Mouse (Mus musculus) liver, embryonic 12.5 days (tissue): ENCODE data around the gene Alk. TPM values are rescaled to one million over a fixed set of nuclear protein-coding genes. Genes with fewer than 3 reads are reported as not detected.

Experiments
- ATAC-seq: fragments of 200-750 bp; cut with Nextera tagmentation; 2 replicates; pipeline ENCODE4 v1.8.0; 2017; ENCODE audit warnings: moderate number of reproducible peaks, mild to moderate bottlenecking, moderate library complexity
- H3K27ac ChIP-seq: fragments of 300-500 bp; sonication (generic); 2 replicates; pipeline ENCODE4 v1.5.1; 2016; ENCODE audit warnings: mild to moderate bottlenecking
- H3K27me3 ChIP-seq: fragments of 300-500 bp; sonication (generic); replicated peaks from 2 replicates; pipeline ENCODE4 v1.6.1; 2016; ENCODE audit warnings: mild to moderate bottlenecking, moderate library complexity
- H3K36me3 ChIP-seq: fragments of 300-500 bp; sonication (generic); 2 replicates; pipeline ENCODE4 v1.6.1; 2016; ENCODE audit warnings: mild to moderate bottlenecking, moderate library complexity
- H3K4me1 ChIP-seq: fragments of 300-500 bp; sonication (generic); 2 replicates; pipeline ENCODE4 v1.6.1; 2016
- H3K4me2 ChIP-seq: fragments of 300-500 bp; sonication (generic); 2 replicates; pipeline ENCODE4 v1.6.1; 2016; ENCODE audit warnings: mild to moderate bottlenecking, moderate library complexity
- H3K4me3 ChIP-seq: fragments of 300-500 bp; sonication (generic); 2 replicates; pipeline ENCODE4 v1.5.1; 2016; ENCODE audit warnings: mild to moderate bottlenecking, moderate library complexity
- H3K9ac ChIP-seq: fragments of 300-500 bp; sonication (generic); 2 replicates; pipeline ENCODE4 v1.6.1; 2016; ENCODE audit warnings: mild to moderate bottlenecking, moderate library complexity
- H3K9me3 ChIP-seq: fragments of 300-500 bp; sonication (generic); replicated peaks from 2 replicates; pipeline ENCODE4 v1.6.1; 2016; ENCODE audit warnings: mild to moderate bottlenecking, moderate library complexity
- WGBS: fragments of 180-500 bp; shearing (Covaris S2); methylation state at CpG from one replicate; pipeline ENCODE4 v1.1.7; 2016; ENCODE audit not compliant: insufficient replicate concordance; 5-methylcytosine and 5-hydroxymethylcytosine counted together
- polyA plus RNA-seq: library from polyadenylated mRNA; unstranded; fragments of >200 nt; fragmentation: Nextera tagmentation; extraction: Ambion mirVana; gene quantifications from 2 replicates; pipeline ENCODE4 v1.2.1, GENCODE M21; 2016

Gene Alk
- polyA plus RNA-seq, 1 experiment from 2014 or later = 0.14 TPM

DNA sequence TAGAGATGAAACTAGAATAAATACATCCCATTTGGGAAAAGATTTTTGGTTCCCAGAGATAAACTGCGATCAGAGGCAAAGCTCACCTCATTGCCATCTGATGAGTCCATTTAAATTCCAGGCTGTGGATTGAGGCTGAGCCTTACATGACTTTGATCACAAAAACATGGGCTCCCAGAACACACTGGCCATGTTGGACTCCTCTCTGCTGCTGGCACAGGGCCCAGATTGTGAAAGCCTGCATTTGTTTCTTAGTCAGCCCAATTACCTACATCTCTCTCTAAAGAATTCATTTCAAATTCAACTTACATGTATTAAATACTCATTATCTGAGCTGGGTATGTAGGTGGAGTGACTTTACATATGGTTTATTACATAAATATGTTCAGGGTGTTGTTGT, 367.1 kb downstream of the Alk start:
- no peaks in the 10 kb centered on the region for H3K36me3 ChIP-seq
- H3K9me3 ChIP-seq = 0 out of 2 replicates have a peak, but pooled peaks cover 9% of the 10 kb centered on the region
- H3K27me3 ChIP-seq = no peaks in the 10 kb centered on the region
- H3K4me3 ChIP-seq = no peak overlapping the region
- no peak overlapping the region for H3K9ac ChIP-seq
- 79% methylated on average over 1 of the region's 1 CpGs for WGBS
- H3K4me2 ChIP-seq = no peak overlapping the region
- no peak overlapping the region for H3K27ac ChIP-seq
- no peak for ATAC-seq
- no peaks in the 10 kb centered on the region for H3K4me1 ChIP-seq

DNA sequence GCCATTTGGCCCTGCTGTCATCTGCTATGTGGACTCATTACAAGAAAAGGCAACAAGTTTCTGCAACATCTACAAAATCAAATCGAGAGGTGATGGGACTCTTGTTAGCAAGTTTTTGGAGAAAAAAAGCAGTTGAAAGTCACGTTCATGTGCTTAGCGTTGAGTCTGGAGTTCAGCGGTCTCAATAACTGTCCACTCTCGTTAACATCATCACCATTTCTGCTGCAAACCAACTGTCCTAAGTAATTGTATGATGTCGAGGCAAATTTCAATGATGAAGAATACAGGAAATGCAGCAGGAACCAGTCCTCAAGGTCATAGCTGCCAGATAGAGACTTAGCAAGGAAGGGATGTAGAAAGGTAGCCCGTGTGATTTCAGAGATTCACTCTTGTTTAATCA, 373.5 kb downstream of the Alk start:
- WGBS = 65% methylated on average over 7 of the region's 7 CpGs
- Histone ChIP-seq H3K27ac (no peak overlapping the region), H3K9me3 (no peaks in the 10 kb centered on the region), H3K9ac (no peak overlapping the region), H3K4me2 (no peak overlapping the region), H3K27me3 (no peaks in the 10 kb centered on the region), H3K4me1 (no peaks in the 10 kb centered on the region), H3K4me3 (no peak overlapping the region), H3K36me3 (no peaks in the 10 kb centered on the region)
- no peak for ATAC-seq

DNA sequence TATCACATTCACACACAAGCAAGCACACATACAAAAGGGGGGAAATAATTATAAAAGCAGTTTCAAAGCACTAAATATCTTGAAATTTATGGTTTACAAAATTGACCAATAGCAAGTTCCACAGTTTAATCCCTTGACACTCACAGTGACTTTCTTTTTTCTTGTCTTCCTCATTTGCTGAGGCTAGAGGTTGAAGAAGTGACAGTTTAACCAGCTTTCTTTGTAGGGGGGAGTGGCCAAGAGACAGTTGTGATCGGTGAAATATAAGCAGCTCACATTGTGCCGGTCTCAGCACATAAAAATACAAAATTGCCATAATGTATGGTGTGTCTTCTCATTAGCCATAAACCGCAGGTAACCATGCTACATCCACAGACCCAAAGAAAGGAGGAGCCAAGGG, 385.6 kb downstream of the Alk start:
- H3K36me3 ChIP-seq = no peaks in the 10 kb centered on the region
- H3K27ac ChIP-seq = no peak overlapping the region
- 71% methylated on average over 3 of the region's 3 CpGs for WGBS
- H3K9ac ChIP-seq = no peak overlapping the region
- H3K27me3 ChIP-seq = no peaks in the 10 kb centered on the region
- H3K4me1 ChIP-seq = no peaks in the 10 kb centered on the region
- H3K9me3 ChIP-seq = no peaks in the 10 kb centered on the region
- no peak overlapping the region for H3K4me2 ChIP-seq
- ATAC-seq = no peak
- H3K4me3 ChIP-seq = no peak overlapping the region

DNA sequence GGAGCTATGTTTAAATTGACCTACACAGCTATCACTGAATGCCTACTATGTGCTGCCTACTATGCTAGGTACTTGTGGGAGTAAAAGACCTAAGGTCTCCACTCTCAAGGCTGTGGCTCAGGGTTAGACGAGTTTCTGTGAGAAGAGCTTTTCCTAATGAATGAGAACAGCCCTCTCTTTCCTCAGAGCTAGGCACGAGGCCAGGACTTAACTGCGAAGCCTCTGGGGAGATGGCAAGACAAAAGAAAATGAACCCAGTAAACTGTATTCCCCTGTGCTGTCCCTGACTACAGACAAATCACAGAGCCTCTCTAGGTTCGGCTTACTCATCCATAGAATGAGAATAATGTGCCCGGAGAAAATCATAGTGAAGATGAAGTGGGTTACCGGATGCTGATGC, 406.9 kb downstream of the Alk start:
- 72% methylated on average over 6 of the region's 6 CpGs for WGBS
- Histone ChIP-seq H3K36me3 (no peaks in the 10 kb centered on the region), H3K4me1 (no peaks in the 10 kb centered on the region), H3K27me3 (no peaks in the 10 kb centered on the region), H3K27ac (no peak overlapping the region), H3K9me3 (no peaks in the 10 kb centered on the region), H3K4me2 (no peak overlapping the region), H3K9ac (no peak overlapping the region), H3K4me3 (no peak overlapping the region)
- ATAC-seq = no peak

DNA sequence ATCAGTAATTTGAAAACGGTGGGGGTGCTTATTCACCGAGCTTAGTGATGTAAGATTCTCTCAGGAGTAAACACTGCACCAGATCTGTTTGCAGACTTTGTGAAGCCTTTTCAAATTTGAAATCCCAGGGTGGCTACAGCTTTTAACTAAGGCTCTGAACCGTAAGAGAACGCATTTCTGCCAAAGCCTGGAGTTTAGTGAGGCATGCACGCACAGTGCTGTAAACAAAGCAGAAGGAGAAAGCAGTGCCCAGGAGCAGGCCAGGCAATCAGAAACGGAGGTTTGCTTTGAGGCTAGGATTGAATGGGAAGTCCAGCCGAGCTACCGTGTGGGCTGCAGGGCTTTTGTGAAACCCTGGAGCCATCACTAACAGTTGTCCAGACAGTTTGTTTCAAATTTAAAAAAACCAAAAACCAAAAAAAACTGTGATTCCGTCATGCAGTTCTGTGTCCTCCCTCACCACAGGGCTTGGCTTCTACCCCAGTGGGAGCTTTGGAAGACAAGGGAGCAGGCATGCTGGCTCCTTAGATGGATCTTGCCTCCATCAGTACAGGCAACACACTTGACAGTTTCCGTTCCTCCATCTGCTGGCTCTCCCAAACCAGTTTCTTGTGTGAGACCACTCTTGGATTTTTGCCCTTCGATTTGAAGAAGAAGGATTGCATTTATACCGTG, 409.3 kb downstream of the Alk start:
- no peaks in the 10 kb centered on the region for H3K27me3 ChIP-seq
- 44% methylated on average over 12 of the region's 12 CpGs for WGBS
- ATAC-seq = no peak
- no peak overlapping the region for H3K4me3 ChIP-seq
- H3K4me2 ChIP-seq = no peak overlapping the region
- H3K4me1 ChIP-seq = no peaks in the 10 kb centered on the region
- H3K9ac ChIP-seq = no peak overlapping the region
- H3K9me3 ChIP-seq = no peaks in the 10 kb centered on the region
- H3K36me3 ChIP-seq = no peaks in the 10 kb centered on the region
- no peak overlapping the region for H3K27ac ChIP-seq

DNA sequence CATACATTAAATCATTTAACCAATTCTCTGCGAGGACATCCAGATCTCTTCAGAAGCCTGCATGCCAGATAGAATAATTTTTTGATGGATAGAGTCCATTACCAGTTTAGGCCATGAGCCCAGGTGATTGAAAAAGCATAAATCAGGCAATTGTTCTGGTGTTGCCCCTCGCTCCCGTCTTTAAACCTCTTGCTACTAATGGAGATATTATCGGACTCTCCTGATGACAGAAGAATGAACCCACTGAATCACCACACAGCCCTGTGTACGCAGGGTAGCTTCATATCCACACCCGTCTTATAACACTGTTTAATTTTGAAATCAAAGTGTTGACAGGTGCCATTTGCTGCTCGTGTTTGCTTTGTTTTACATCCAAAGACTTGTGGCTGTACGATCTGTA, 413.9 kb downstream of the Alk start:
- no peak overlapping the region for H3K9ac ChIP-seq
- no peak overlapping the region for H3K4me2 ChIP-seq
- H3K9me3 ChIP-seq = no peaks in the 10 kb centered on the region
- no peaks in the 10 kb centered on the region for H3K27me3 ChIP-seq
- H3K27ac ChIP-seq = no peak overlapping the region
- H3K36me3 ChIP-seq = no peaks in the 10 kb centered on the region
- ATAC-seq = no peak
- no peaks in the 10 kb centered on the region for H3K4me1 ChIP-seq
- no peak overlapping the region for H3K4me3 ChIP-seq
- WGBS = 76% methylated on average over 8 of the region's 8 CpGs

DNA sequence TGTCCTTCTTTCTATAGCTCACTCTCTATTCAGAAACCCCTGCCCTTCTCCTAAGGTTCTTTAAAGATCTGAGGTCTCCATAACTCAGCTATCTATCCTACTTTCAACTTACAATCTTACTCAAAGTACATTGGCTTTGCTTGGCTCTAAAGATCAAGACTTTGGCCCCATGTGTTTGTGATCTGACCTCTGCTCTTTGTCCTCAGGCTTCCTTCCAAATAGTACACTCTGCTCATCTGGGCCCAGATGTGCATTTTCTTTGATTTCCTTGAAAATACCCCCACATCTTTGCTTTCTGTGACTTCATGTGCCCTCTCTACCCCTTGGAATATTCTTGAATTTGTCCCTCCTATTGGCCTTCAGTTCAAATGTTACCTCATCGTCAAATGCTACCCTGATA, 417.4 kb downstream of the Alk start:
- H3K9me3 ChIP-seq = no peaks in the 10 kb centered on the region

DNA sequence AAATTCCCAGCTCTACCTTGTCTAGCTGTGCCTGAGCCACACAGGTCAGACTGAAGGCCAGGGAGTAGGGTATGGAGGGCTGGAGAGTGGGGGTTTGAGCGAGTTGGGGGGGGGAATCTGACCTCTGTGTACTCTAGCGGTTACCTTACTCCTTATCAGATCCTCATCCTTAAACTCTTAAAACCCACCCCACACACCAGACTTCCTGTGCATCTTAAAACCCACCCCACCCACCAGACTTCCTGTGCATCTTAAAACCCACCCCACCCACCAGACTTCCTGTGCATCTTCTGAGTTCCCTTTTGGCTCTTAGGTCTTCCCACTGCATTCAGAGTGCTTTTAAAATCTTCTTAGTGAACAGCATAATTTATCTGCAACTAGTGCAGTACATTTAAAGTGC, 422.0 kb downstream of the Alk start:
- no peak overlapping the region for H3K4me3 ChIP-seq
- H3K27me3 ChIP-seq = no peaks in the 10 kb centered on the region
- H3K4me1 ChIP-seq = no peaks in the 10 kb centered on the region
- H3K4me2 ChIP-seq = no peak overlapping the region
- H3K9ac ChIP-seq = no peak overlapping the region
- no peak overlapping the region for H3K27ac ChIP-seq
- no peaks in the 10 kb centered on the region for H3K9me3 ChIP-seq
- no peak for ATAC-seq
- 13% methylated on average over 2 of the region's 2 CpGs for WGBS
- H3K36me3 ChIP-seq = no peaks in the 10 kb centered on the region

More for the DNA sequence above, 417.4 kb downstream of the Alk start:
- Histone ChIP-seq H3K4me3 (no peak overlapping the region), H3K27ac (no peak overlapping the region), H3K9ac (no peak overlapping the region), H3K27me3 (no peaks in the 10 kb centered on the region), H3K4me2 (no peak overlapping the region), H3K36me3 (no peaks in the 10 kb centered on the region), H3K4me1 (no peaks in the 10 kb centered on the region)
- 60% methylated on average over 1 of the region's 1 CpGs for WGBS
- no peak for ATAC-seq

DNA sequence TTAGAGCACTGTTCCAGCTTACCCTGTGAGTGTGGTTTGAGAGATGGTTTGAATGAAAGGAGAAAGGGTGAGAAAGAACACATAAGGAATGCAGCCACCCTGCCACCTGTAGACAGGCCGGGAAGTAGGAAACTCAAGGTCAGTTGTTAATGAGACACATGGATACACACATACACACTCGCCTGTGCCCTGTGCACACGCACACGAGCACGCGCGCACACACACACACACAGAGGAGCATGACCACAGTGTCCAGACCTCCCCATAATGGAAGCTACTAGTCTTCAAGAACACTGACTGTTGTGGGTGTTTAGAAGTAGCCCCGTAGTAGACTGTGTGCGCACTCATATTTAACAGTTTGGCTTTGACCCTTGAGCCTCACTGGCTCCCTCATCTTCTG, 424.2 kb downstream of the Alk start:
- Histone ChIP-seq H3K4me1 (no peaks in the 10 kb centered on the region), H3K4me2 (no peak overlapping the region), H3K27me3 (no peaks in the 10 kb centered on the region), H3K36me3 (no peaks in the 10 kb centered on the region), H3K4me3 (no peak overlapping the region), H3K27ac (no peak overlapping the region), H3K9me3 (no peaks in the 10 kb centered on the region), H3K9ac (no peak overlapping the region)
- 87% methylated on average over 9 of the region's 9 CpGs for WGBS
- no peak for ATAC-seq

DNA sequence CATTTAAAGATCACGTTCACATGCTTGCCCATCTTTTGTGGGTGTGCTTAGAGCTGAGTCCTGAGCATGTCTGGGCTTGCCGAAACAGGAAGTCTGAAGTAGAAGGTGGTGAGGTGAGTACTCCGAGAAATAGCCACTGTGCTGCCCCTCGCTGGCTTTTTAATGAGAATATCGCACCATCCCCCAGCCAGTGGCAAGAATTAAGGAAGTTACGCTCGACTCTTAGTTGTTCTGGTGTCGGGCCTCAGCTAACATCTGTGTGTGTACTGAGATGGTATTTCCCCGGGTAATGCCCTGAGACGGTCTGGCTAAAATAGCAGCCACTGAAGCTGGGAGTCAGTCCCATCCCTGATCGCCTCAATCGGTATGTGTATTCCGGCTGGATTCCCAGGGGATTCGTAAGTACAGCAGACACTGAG, 424.7 kb downstream of the Alk start:
- H3K27ac ChIP-seq = no peak overlapping the region
- H3K9ac ChIP-seq = no peak overlapping the region
- ATAC-seq = no peak
- no peak overlapping the region for H3K4me2 ChIP-seq
- H3K9me3 ChIP-seq = no peaks in the 10 kb centered on the region
- H3K27me3 ChIP-seq = no peaks in the 10 kb centered on the region
- 47% methylated on average over 14 of the region's 14 CpGs for WGBS
- no peaks in the 10 kb centered on the region for H3K36me3 ChIP-seq
- no peak overlapping the region for H3K4me3 ChIP-seq
- no peaks in the 10 kb centered on the region for H3K4me1 ChIP-seq

DNA sequence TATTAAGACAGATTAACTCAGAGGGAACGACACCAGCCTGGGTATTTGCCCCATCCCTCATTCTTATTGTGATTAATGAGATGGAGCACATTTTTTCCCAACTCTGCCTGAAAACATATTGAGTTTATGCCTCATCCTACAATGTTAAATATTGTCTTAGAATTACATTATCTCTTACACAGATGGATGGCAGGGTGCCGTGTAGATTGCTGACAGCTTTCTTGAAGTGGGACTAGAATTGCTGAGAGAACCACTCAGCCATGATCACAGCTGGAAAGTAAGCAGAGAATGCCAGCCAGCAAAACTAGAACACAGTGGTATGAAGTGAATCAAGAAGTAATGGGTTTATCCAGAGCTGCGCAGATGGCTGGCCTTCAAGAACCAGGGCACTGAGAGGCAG, 430.6 kb downstream of the Alk start:
- Histone ChIP-seq H3K4me2 (no peak overlapping the region), H3K9me3 (no peaks in the 10 kb centered on the region), H3K4me1 (no peaks in the 10 kb centered on the region), H3K27ac (no peak overlapping the region), H3K27me3 (no peaks in the 10 kb centered on the region), H3K4me3 (no peak overlapping the region), H3K36me3 (no peaks in the 10 kb centered on the region), H3K9ac (no peak overlapping the region)
- 77% methylated on average over 3 of the region's 3 CpGs for WGBS
- ATAC-seq = no peak

DNA sequence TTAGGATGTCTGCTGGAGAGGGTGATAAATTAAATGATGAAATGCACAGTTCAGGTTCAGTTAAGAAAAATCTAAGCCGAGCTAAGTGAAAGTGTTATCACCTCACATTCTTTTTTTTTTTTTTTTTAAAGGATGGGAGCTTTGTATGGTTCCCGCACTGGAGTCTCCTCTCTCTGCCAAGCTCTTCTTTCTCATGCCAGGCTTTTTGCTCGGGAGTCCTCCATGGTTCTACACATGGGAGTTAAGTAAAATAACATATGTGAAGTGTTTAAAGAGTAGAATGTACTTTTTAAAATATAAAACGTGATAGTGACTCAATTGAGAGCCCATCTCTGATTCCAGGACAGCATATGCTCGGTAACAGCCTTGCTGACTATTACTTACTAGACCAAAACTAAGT, 436.3 kb downstream of the Alk start:
- Histone ChIP-seq H3K27ac (no peak overlapping the region), H3K27me3 (no peaks in the 10 kb centered on the region), H3K4me3 (no peak overlapping the region), H3K4me1 (no peaks in the 10 kb centered on the region), H3K4me2 (no peak overlapping the region), H3K9ac (no peak overlapping the region), H3K9me3 (no peaks in the 10 kb centered on the region), H3K36me3 (no peaks in the 10 kb centered on the region)
- WGBS = 63% methylated on average over 5 of the region's 5 CpGs
- no peak for ATAC-seq

DNA sequence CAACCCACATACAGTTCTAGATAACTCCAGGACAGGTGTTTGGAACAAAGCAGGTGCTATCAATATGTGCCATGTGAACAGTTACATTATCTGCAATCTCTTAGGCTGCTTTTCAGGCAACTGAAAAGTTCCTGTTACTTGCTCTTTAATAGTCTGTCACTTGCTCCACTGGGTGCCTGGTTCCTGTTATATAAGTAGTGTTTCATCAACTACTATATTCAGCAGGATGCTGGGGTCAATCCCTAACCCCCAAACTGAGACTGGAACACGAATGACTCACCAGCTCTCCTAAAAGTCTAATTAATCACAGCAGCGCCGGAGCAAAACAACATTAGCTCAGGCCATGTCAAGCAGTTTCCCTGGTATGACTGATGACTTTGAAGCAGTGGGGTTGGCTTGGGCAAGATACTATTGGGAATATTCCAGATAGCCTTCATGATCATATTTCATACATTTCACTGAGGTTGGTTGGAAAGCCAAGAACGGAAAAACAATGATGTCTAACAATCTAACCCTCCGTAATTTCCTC, 445.5 kb downstream of the Alk start:
- no peak overlapping the region for H3K4me3 ChIP-seq
- H3K9ac ChIP-seq = no peak overlapping the region
- no peaks in the 10 kb centered on the region for H3K4me1 ChIP-seq
- H3K9me3 ChIP-seq = 0 out of 2 replicates have a peak, but pooled peaks cover 4% of the 10 kb centered on the region
- no peaks in the 10 kb centered on the region for H3K36me3 ChIP-seq
- ATAC-seq = no peak
- WGBS = 57% methylated on average over 5 of the region's 5 CpGs
- H3K4me2 ChIP-seq = no peak overlapping the region
- no peak overlapping the region for H3K27ac ChIP-seq
- no peaks in the 10 kb centered on the region for H3K27me3 ChIP-seq
